Mouse (Mus musculus) limb, embryonic 10.5 days (tissue): Measurements from ENCODE around the gene Gm8082. TPM values are rescaled to one million over a fixed set of nuclear protein-coding genes. Genes with fewer than 3 reads are reported as not detected.
"Not testable (repeated sequence)": the region's sequence is repeated elsewhere in the genome, so short reads cannot be mapped to it uniquely, and the experiment has no call there.

ENCODE experiments used
- DNase-seq: peaks from one replicate; pipeline ENCODE4 v3.0.0-alpha.2; 2017; ENCODE audit warnings: low spot score
- H3K27ac ChIP-seq: fragments of 300-500 bp; sonication (generic); 2 replicates; pipeline ENCODE4 v1.5.1; 2016; ENCODE audit warnings: mild to moderate bottlenecking
- H3K27me3 ChIP-seq: fragments of 300-500 bp; sonication (generic); 2 replicates; pipeline ENCODE4 v1.6.1; 2016; ENCODE audit warnings: low read depth, mild to moderate bottlenecking; ENCODE audit not compliant: poor library complexity, severe bottlenecking
- H3K36me3 ChIP-seq: fragments of 300-500 bp; sonication (generic); 2 replicates; pipeline ENCODE4 v1.6.1; 2016; ENCODE audit warnings: mild to moderate bottlenecking, moderate library complexity
- H3K4me1 ChIP-seq: fragments of 300-500 bp; sonication (generic); 2 replicates; pipeline ENCODE4 v1.6.1; 2016
- H3K4me3 ChIP-seq: fragments of 300-500 bp; sonication (generic); 2 replicates; pipeline ENCODE4 v1.5.1; 2016; ENCODE audit warnings: mild to moderate bottlenecking, moderate library complexity
- H3K9me3 ChIP-seq: fragments of 300-500 bp; sonication (generic); replicated peaks from 2 replicates; pipeline ENCODE4 v1.6.1; 2016; ENCODE audit warnings: mild to moderate bottlenecking
- WGBS: fragments of 180-500 bp; shearing (Covaris S2); methylation state at CpG from one replicate; pipeline ENCODE4 v1.1.7; 2016; 5-methylcytosine and 5-hydroxymethylcytosine counted together
- polyA plus RNA-seq: library from polyadenylated mRNA; unstranded; fragments of >200 nt; fragmentation: Nextera tagmentation; extraction: Ambion mirVana; gene quantifications from 2 replicates; pipeline ENCODE4 v1.2.1, GENCODE M21; 2016

Gm8082 gene
- not detected in 2 replicates for polyA plus RNA-seq

GRCm38 (mm10) chr14:42993524-42993923 lies at the start of gene Gm8082:
Gm8082 (minus strand) TSS chr14:42993624.
- not testable (repeated sequence) for H3K27ac ChIP-seq, H3K36me3 ChIP-seq

GRCm38 (mm10) chr14:43015528-43015927 lies 22.1 kb upstream of the Gm8082 start, which contains the start of gene Gm10376:
Gm10376 (minus strand) TSS chr14:43015628.
- not testable (repeated sequence) for H3K4me1 ChIP-seq, DNase-seq, H3K36me3 ChIP-seq, H3K9me3 ChIP-seq, H3K4me3 ChIP-seq, H3K27me3 ChIP-seq, H3K27ac ChIP-seq

More at GRCm38 (mm10) chr14:42993524-42993923, at the start of gene Gm8082:
- H3K4me1 ChIP-seq, H3K4me3 ChIP-seq, DNase-seq, H3K27me3 ChIP-seq, H3K9me3 ChIP-seq: not testable (repeated sequence)
- no CpG with 5 or more reads among the region's 1 CpGs for WGBS

Other genes with a start within 250 kb of the Gm8082 start
- gene Gm3015, start 224.8 kb downstream of the Gm8082 start, polyA plus RNA-seq = not detected in 2 replicates
- gene Gm10377, start 195.6 kb downstream of the Gm8082 start, polyA plus RNA-seq = not detected in 2 replicates
- not detected in 2 replicates for gene Gm21977, start 140.1 kb downstream of the Gm8082 start, polyA plus RNA-seq
- gene Gm10376, start 22.0 kb upstream of the Gm8082 start, polyA plus RNA-seq = not detected in 2 replicates
- not detected in 2 replicates for gene Gm8094, start 83.0 kb upstream of the Gm8082 start, polyA plus RNA-seq
- gene Gm8104, start 107.0 kb upstream of the Gm8082 start, polyA plus RNA-seq = not detected in 2 replicates
- 0.10 TPM in 1 of 2 replicates, not detected in the other for gene Gm7233, start 186.2 kb upstream of the Gm8082 start, polyA plus RNA-seq
- gene Gm8122, start 241.7 kb upstream of the Gm8082 start, polyA plus RNA-seq = not detected in 2 replicates